Mouse (Mus musculus): ENCODE data around the gene Camta1.

Gene Camta1

GRCm38 (mm10) chr4:151880044-151880690 lies 18.5 kb upstream of the Camta1 start:
- in situ Hi-C loops (cut with MboI; ENCODE audit: low pct_unique_long_range_greater_than_20kb in 1 of 2, low sequenced_read_pairs in 2 of 2, unreplicated experiment in 1 of 2), result loop anchor here in 1 of 2 experiments (25.0 kb wide), 1 partner anchor 368 kb away; no protein-coding TSS in a partner anchor

GRCm38 (mm10) chr4:151876400-151876799 lies 14.7 kb upstream of the Camta1 start:
- in situ Hi-C loops (cut with MboI; ENCODE audit: low pct_unique_long_range_greater_than_20kb in 1 of 2, low sequenced_read_pairs in 2 of 2, unreplicated experiment in 1 of 2), result loop anchor here in 1 of 2 experiments (25.0 kb wide), 1 partner anchor 364 kb away; no protein-coding TSS in a partner anchor

GRCm38 (mm10) chr4:151863511-151863910 lies 1.8 kb upstream of the Camta1 start:
- in situ Hi-C loops (cut with MboI; ENCODE audit: low pct_unique_long_range_greater_than_20kb in 1 of 2, low sequenced_read_pairs in 2 of 2, unreplicated experiment in 1 of 2), result no loop called here

DNA sequence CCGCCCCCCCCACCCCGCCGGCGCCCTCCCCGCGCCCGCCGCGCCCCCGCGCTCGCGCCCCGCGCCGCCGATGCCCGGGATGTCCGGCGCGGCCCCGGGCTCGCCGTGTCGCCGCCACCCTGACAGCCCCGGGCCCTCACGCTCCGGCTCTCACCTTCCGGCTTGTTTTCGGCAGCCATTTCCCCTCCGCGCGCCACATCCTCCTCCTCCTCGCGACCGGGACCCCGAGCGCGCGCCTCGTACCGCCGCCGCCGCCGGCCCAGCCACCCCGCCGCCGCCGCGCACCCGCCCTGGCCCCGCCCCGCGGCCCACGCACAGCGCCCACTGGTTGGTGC lies 238 bp downstream of the Camta1 start:
- in situ Hi-C loops (cut with MboI; ENCODE audit: low pct_unique_long_range_greater_than_20kb in 1 of 2, low sequenced_read_pairs in 2 of 2, unreplicated experiment in 1 of 2), result no loop called here

- in situ Hi-C loops (cut with MboI; ENCODE audit: low pct_unique_long_range_greater_than_20kb in 1 of 2, low sequenced_read_pairs in 2 of 2, unreplicated experiment in 1 of 2), result no loop called here
These were observed 990 bp downstream of the Camta1 start for GRCm38 (mm10) chr4:151860441-151861331.

DNA sequence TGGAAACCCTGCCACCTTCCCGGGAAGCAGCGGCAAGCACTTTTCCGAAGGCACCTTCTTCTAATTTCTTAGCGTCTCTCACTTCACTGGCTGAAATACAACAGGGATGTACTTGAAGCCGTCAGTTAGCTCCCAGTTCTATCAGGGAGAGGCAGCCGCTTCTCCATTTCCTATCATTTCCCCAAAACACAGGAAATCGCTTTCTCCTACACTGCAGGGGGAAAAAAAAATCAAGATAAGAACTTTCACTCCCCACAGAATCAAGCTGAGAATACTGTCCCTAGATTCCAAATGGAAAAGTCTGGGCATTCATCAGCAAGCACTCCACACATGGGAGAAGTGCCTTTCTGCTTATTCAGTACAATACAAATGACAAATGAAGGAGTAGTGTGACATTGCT lies 2.4 kb downstream of the Camta1 start:
- in situ Hi-C loops (cut with MboI; ENCODE audit: low pct_unique_long_range_greater_than_20kb in 1 of 2, low sequenced_read_pairs in 2 of 2, unreplicated experiment in 1 of 2), result no loop called here

GRCm38 (mm10) chr4:151853949-151854348 lies 7.7 kb downstream of the Camta1 start:
- in situ Hi-C loops (cut with MboI; ENCODE audit: low pct_unique_long_range_greater_than_20kb in 1 of 2, low sequenced_read_pairs in 2 of 2, unreplicated experiment in 1 of 2), result no loop called here

DNA sequence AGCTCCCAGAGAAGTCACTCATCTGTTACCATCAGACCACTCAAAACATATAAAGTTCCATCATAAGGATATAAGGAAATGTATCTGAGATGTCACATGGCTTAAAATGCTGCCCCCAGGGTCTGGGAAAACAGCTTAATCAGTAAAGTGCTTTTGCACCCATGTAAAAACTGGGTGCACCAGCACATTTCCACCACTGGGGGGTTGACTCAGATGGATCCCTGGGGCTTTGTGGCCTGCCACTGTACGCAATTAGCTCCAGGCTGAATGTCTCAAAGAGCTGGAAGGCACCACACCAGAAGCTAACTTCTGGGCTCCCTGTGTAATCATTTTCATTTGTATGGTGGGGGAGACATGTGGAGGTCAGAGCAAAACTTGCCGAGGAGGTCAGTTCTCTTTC lies 10.5 kb downstream of the Camta1 start:
- in situ Hi-C loops (cut with MboI; ENCODE audit: low pct_unique_long_range_greater_than_20kb in 1 of 2, low sequenced_read_pairs in 2 of 2, unreplicated experiment in 1 of 2), result no loop called here

DNA sequence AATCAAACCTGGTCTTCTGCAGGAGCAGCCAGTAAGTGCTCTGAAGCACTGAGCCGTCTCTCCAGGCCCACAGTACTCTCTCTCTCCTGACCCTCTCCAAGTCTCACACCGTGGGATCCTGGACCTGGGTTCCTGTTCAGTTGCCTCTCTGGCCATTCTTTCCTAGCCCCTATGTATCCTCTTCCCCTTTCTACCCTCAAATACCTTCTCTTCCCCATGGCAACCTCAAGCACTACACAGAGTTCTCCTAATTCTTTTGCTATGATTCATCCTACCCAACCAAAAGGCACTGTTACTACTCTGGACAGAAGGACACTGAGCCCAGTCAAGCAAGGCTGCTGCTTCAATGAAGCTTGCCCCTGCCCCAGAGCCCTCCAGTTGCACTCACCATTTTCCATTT lies 19.1 kb downstream of the Camta1 start:
- in situ Hi-C loops (cut with MboI; ENCODE audit: low pct_unique_long_range_greater_than_20kb in 1 of 2, low sequenced_read_pairs in 2 of 2, unreplicated experiment in 1 of 2), result no loop called here

- in situ Hi-C loops (cut with MboI; ENCODE audit: low pct_unique_long_range_greater_than_20kb in 1 of 2, low sequenced_read_pairs in 2 of 2, unreplicated experiment in 1 of 2), result no loop called here
These were observed 23.2 kb downstream of the Camta1 start for GRCm38 (mm10) chr4:151838518-151838917.

DNA sequence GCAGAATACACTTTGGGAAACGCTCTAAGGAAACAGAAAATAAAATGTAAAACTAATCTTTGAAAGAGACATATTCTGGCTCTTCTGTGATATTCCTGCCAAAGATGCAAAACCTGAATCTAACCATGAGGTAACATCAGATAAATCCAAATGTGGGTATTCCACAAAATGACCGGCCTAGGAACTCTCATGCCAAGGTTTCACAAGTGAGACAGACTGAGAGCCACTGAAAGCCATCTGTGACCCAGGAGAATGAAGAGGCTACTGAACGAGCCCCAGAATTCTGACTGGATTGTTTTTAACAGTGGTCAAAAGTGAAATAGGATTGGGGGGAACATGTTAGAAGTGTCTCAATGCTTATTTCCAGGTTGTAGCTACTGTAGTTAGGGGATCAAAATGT lies 25.8 kb downstream of the Camta1 start:
- in situ Hi-C loops (cut with MboI; ENCODE audit: low pct_unique_long_range_greater_than_20kb in 1 of 2, low sequenced_read_pairs in 2 of 2, unreplicated experiment in 1 of 2), result no loop called here

GRCm38 (mm10) chr4:151834536-151834935 lies 27.1 kb downstream of the Camta1 start:
- in situ Hi-C loops (cut with MboI; ENCODE audit: low pct_unique_long_range_greater_than_20kb in 1 of 2, low sequenced_read_pairs in 2 of 2, unreplicated experiment in 1 of 2), result no loop called here

GRCm38 (mm10) chr4:151833940-151834449 lies 27.7 kb downstream of the Camta1 start:
- in situ Hi-C loops (cut with MboI; ENCODE audit: low pct_unique_long_range_greater_than_20kb in 1 of 2, low sequenced_read_pairs in 2 of 2, unreplicated experiment in 1 of 2), result no loop called here

GRCm38 (mm10) chr4:151827840-151828239 lies 33.8 kb downstream of the Camta1 start:
- in situ Hi-C loops (cut with MboI; ENCODE audit: low pct_unique_long_range_greater_than_20kb in 1 of 2, low sequenced_read_pairs in 2 of 2, unreplicated experiment in 1 of 2), result no loop called here

- in situ Hi-C loops (cut with MboI; ENCODE audit: low pct_unique_long_range_greater_than_20kb in 1 of 2, low sequenced_read_pairs in 2 of 2, unreplicated experiment in 1 of 2), result no loop called here
These were observed 34.3 kb downstream of the Camta1 start for GRCm38 (mm10) chr4:151827356-151827755.

- in situ Hi-C loops (cut with MboI; ENCODE audit: low pct_unique_long_range_greater_than_20kb in 1 of 2, low sequenced_read_pairs in 2 of 2, unreplicated experiment in 1 of 2), result no loop called here
These were observed 37.7 kb downstream of the Camta1 start for GRCm38 (mm10) chr4:151823963-151824362.

DNA sequence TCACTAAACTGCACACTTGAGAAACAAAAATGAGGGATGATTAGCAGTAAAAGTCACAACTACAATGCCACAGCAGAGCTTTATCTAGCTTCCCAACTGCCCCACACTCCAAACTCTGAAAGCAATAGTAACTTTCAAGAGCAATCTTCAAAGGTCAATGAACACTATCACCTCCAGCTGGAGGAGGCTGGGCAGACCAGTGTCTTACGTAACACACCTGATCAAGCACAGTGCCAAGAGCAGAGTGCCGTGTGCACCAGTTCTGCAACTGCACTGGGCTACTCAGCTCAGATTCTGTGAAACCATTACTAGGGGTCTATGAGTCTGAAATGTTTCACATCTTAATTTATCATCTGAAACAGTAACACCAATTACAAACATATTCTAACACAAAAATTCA lies 38.7 kb downstream of the Camta1 start:
- in situ Hi-C loops (cut with MboI; ENCODE audit: low pct_unique_long_range_greater_than_20kb in 1 of 2, low sequenced_read_pairs in 2 of 2, unreplicated experiment in 1 of 2), result no loop called here

DNA sequence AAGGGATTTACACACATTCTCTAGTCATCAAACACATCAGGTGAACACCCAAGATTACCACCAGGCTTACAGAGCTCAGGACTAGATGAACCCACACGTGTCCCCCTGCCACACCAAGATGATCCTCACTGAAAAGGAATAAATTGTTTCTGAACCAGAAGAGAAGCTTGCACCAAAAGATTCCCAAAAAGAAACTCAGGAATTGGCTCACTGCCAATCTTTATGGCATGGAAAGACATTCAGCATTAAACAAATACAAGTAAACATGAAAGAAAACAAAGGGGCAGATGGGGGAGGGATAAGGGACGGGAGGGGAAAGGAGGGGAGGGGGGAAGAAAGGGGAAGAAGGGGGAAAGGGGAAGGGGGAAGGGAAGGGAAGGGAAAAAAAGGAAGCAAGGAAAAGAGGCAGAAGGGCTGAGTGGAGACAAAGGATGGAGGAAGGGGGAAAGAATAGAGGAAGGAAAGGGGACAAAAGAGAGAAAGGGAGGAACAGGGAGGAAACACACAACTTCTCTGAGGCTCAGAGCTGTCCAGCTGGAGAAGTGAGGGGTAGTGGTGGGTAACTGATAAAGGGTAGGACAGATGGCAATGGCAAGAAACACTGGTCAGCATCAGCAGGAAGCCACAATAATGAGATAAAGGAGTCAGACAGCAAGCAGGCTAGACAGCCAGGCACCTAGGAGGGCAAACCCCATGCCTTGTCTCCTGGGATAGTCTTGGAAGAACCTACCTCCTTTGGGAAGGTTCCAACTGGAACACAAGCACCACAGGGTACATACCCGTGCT lies 43.5 kb downstream of the Camta1 start:
- in situ Hi-C loops (cut with MboI; ENCODE audit: low pct_unique_long_range_greater_than_20kb in 1 of 2, low sequenced_read_pairs in 2 of 2, unreplicated experiment in 1 of 2), result no loop called here

DNA sequence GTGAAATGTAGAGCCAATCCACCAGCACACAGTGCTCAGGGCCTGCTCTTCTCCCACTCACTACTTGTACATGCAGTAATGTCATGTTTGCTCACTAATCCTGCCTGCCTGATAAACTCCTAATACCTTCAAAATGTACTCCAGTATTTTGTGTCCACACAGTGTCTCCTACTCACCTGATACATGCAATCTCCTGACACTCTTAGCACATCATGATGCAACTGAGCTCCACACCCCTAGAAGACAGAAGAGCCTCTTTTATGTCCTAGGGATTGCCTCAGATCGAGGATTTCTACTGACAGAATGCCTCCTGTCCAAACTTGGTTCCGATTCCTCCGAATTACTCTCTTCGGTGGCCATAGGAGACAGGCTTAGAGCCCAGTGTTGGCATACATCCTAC lies 48.0 kb downstream of the Camta1 start:
- in situ Hi-C loops (cut with MboI; ENCODE audit: low pct_unique_long_range_greater_than_20kb in 1 of 2, low sequenced_read_pairs in 2 of 2, unreplicated experiment in 1 of 2), result no loop called here
